Mouse (Mus musculus): ENCODE measurements at regions not wholly inside any gene's neighbourhood (a gene's known extent, or its start where the extent isn't known, plus 50 kb on each side); places are given as distances from the start of the nearest gene placed in this dataset.

- intact Hi-C loops (cut with DNase I): loop anchor here (10.0 kb wide), 1 partner anchor 1875 kb away; no protein-coding TSS in a partner anchor
Measured at GRCm38 (mm10) chr6:17400147-17400546, 63.5 kb upstream of the Met start.

GRCm38 (mm10) chr6:17408094-17408493, 55.5 kb upstream of the Met start:
- intact Hi-C loops (cut with DNase I): loop anchor here (10.0 kb wide), 1 partner anchor 1867 kb away; no protein-coding TSS in a partner anchor
- no peak for DNase-seq

More at GRCm38 (mm10) chr6:17400147-17400546, 63.5 kb upstream of the Met start:
- no peak for DNase-seq

GRCm38 (mm10) chr6:17409703-17410408, 53.7 kb upstream of the Met start:
- intact Hi-C loops (cut with DNase I): loop anchor here (10.0 kb wide), 1 partner anchor 1865 kb away; no protein-coding TSS in a partner anchor

GRCm38 (mm10) chr6:17410409-17410722, 53.2 kb upstream of the Met start:
- no peak for DNase-seq
- intact Hi-C loops (cut with DNase I): no loop called here

More at GRCm38 (mm10) chr6:17409703-17410408, 53.7 kb upstream of the Met start:
- DNase-seq: no peak
